Mouse (Mus musculus) thymus, adult 2 months (tissue): ENCODE measurements around the gene Efcab9.

Experiments used
- CTCF ChIP-seq: fragments of 200-500 bp; IDR thresholded peaks from 2 replicates; pipeline ENCODE4 v1.5.1; 2012; ENCODE audit warnings: mild to moderate bottlenecking, control low read depth, low read length, moderate library complexity, borderline replicate concordance; ENCODE audit not compliant: control insufficient read depth, poor library complexity, insufficient read depth; ENCODE audit errors: extremely low read depth
- POLR2A ChIP-seq: fragments of 200-500 bp; IDR thresholded peaks from 2 replicates; pipeline ENCODE4 v1.6.1; 2012; ENCODE audit warnings: mild to moderate bottlenecking, low read length, control low read depth, moderate library complexity; ENCODE audit not compliant: control insufficient read depth, poor library complexity, insufficient read depth; ENCODE audit errors: extremely low read depth

DNA sequence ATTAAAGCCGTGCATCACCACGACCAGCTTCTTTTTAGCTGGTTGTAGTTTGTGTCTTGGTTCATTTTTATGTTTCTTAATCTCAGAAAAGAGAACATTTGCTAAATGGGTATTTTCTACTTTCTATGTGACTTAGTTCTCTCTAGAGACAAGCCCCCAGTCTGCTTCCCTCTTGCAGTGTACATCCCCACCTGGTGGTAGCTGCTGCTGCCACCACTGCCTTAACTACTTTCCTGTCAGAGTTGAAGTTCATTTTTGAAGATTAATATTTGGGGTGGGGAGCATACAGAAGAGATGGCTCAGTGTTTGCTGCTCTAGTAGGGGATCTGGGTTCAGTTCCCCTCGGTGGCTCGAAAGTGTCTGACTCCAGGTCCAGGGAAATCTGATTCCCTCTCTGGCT lies 31.9 kb downstream of the Efcab9 start:
- no peak for TF ChIP-seq CTCF
- TF ChIP-seq POLR2A: no peak
